Mouse (Mus musculus) G1E (cell line): ENCODE results near the gene Rac3. TPM values are rescaled to one million over a fixed set of nuclear protein-coding genes. Genes with fewer than 3 reads are reported as not detected.
"Not testable (repeated sequence)": the region's sequence is repeated elsewhere in the genome, so short reads cannot be mapped to it uniquely, and the experiment has no call there.

Experiments
- ATAC-seq: 2 replicates; pipeline ENCODE4 v1.8.0; 2016; ENCODE audit warnings: mild to moderate bottlenecking; ENCODE audit not compliant: insufficient number of reproducible peaks, poor library complexity, low FRiP score, severe bottlenecking; ENCODE audit errors: extremely low read depth
- DNase-seq: peaks from one replicate; pipeline ENCODE4 v3.0.0; 2012; ENCODE audit warnings: low spot score
- H3K27me3 ChIP-seq: 2 replicates; pipeline ENCODE4 v1.6.1; 2012; ENCODE audit warnings: mild to moderate bottlenecking, low read length, inconsistent platforms; ENCODE audit not compliant: insufficient read depth
- H3K36me3 ChIP-seq: replicated peaks from 2 replicates; pipeline ENCODE3; 2012; ENCODE audit warnings: mild to moderate bottlenecking, inconsistent platforms
- H3K4me1 ChIP-seq: 2 replicates; pipeline ENCODE4 v1.6.1; 2012; ENCODE audit warnings: low read depth, low read length, inconsistent platforms, mixed read lengths; ENCODE audit not compliant: insufficient read depth
- H3K4me3 ChIP-seq: 2 replicates; pipeline ENCODE4 v1.5.1; 2012; ENCODE audit warnings: low read depth, mild to moderate bottlenecking, inconsistent platforms, low read length, moderate library complexity, mixed read lengths
- H3K9me3 ChIP-seq: replicated peaks from 2 replicates; pipeline ENCODE4 v1.6.1; 2012; ENCODE audit warnings: inconsistent platforms
- CTCF ChIP-seq: IDR thresholded peaks from 2 replicates; pipeline ENCODE4 v1.5.1; 2012; ENCODE audit warnings: low read depth, low read length, inconsistent platforms, mixed read lengths
- GATA1 ChIP-seq: IDR thresholded peaks from 2 replicates; pipeline ENCODE4 v1.6.1; 2012; ENCODE audit warnings: borderline replicate concordance, low read length, inconsistent platforms, mixed read lengths
- GATA2 ChIP-seq: IDR thresholded peaks from 2 replicates; pipeline ENCODE4 v1.6.1; 2012; ENCODE audit warnings: low read depth, low read length, inconsistent platforms, borderline replicate concordance
- POLR2AphosphoS5 ChIP-seq: IDR thresholded peaks from 2 replicates; pipeline ENCODE4 v1.6.1; 2012; ENCODE audit warnings: low read depth, low read length, inconsistent platforms; ENCODE audit not compliant: insufficient replicate concordance
- TAL1 ChIP-seq: conservative IDR thresholded peaks from 2 replicates; pipeline ENCODE4 v1.6.1; 2012; ENCODE audit warnings: low read depth, low read length, inconsistent platforms, mixed read lengths
- polyA plus RNA-seq: library from polyadenylated mRNA; stranded (reverse); fragments of >175 nt; gene quantifications from 2 replicates; pipeline ENCODE4 v1.2.3, GENCODE M21; 2012
- total RNA-seq, 2 experiments: library from RNA; stranded (forward) in 1 of 2; stranded (reverse) in 1 of 2; fragments of 200-1000 nt in 1 of 2; fragments of >200 nt in 1 of 2; fragmentation: Nextera tagmentation in 1 of 2; gene quantifications; 2 replicates each; pipeline ENCODE4 v1.2.3; 2014 to 2017

Rac3 gene
- total and polyA plus RNA-seq, 3 experiments, result 0.66 to 2.6 (median 2.1) TPM

DNA sequence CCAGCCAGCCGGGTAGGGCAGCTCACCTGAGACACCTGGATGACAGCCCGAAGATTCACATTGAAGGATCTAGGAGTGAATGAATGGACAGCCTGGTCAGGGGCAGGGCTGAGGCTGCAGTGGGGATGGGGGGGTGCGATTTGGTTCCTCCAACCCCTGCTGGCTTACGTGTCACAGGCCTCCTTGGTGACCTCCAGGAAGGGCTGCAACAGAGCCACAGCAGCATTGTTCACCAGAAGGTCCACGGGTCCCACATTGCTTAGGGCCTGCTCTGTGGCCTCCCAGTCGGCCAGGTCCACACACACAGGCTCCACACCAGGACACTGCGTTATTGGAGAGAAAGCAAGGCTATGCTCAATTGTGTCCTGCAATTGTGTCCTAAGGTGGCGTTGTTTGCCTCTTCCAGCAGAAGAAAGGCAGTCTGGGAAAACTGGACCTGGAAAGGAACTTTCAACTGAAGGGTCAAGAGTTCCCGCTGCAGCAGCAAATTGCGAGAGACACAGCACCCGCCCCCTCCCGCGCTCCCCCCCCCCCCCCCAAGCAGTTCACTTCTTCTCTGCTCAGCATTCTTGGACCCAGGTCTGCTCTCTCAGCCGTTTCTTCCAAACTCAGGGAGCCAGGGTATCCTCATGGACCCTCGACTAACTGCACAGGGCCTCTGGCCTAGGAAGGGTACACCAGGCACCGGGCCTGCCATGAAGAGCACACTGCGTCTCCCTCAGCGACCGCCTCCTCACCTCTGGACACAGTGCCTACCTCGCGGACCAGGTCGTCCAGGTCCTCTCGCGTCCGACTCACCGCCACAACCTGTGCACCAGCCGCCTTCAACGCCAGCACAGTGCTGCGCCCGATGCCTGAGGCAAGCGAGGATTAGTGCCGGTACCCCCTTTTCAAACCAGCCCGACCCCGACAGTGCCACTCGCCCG lies 5.2 kb downstream of the Rac3 start:
- TF ChIP-seq GATA1 (no peak), POLR2AphosphoS5 (no peak), GATA2 (no peak), CTCF (no peak), TAL1 (no peak)
- Histone ChIP-seq H3K4me3 (peak overlapping the region; percentile 74), H3K4me1 (peaks cover 31% of the 10 kb centered on the region), H3K9me3 (peaks cover 2% of the 10 kb centered on the region; the same call in 1 of the 2 replicates), H3K36me3 (peaks cover 26% of the 10 kb centered on the region), H3K27me3 (peaks cover 45% of the 10 kb centered on the region)
- ATAC-seq, result no peak
- DNase-seq, result no peak

DNA sequence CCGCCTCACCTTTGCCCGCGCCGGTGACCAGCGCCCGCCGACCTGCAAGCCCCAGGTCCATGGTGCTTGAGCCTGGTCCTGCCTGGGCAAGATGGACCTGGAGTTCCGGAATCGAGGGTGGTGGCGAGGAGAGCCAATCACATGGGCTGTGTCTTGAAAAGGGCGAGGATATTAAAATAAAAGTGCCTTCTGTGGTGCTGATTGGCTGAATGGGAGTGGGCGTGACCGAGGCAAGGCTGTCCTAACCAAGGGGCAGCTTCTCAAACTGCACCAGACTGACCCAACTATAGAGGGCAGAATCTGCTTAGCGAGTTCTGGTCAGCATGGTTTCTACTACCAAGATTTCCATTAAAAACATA lies 5.9 kb downstream of the Rac3 start, which contains the start of gene Dcxr:
Gene Dcxr, minus strand, starts transcription at position 113 of the 359 bp plus-strand sequence.
- DNase-seq, result peak; percentile 99
- H3K27me3 ChIP-seq, result peaks cover 45% of the 10 kb centered on the region
- TF ChIP-seq GATA1 (no peak), POLR2AphosphoS5 (no peak), CTCF (no peak), GATA2 (no peak), TAL1 (no peak)
- peaks cover 3% of the 10 kb centered on the region; the same call in 1 of the 2 replicates for H3K9me3 ChIP-seq
- H3K36me3 ChIP-seq, result peaks cover 26% of the 10 kb centered on the region
- peak; percentile 99 for ATAC-seq
- H3K4me1 ChIP-seq, result peaks cover 25% of the 10 kb centered on the region
- H3K4me3 ChIP-seq, result peak within 1 kb of the TSS; percentile 74

DNA sequence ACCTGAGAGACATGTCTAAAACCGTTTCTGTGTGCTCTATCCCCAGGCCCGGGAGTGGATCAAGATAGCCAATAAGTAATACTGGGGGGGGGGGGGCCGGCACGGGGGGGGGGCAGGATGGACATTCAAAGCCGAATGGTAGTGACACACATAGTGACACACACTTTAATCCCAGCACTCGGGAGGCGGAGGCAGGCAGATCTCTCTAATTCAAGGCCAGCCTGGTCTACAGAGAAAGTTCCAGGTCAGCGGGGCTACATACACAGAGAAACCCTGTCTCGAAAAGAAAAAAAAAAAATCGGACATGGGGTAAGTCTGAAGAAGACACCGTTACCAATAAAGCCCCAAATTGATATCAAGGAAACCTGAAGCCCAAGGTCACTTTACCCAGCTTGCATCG lies 6.3 kb downstream of the Rac3 start:
- Histone ChIP-seq H3K4me1 (peaks cover 22% of the 10 kb centered on the region), H3K9me3 (peaks cover 3% of the 10 kb centered on the region; the same call in 1 of the 2 replicates), H3K36me3 (peaks cover 26% of the 10 kb centered on the region), H3K4me3 (no peak overlapping the region), H3K27me3 (peaks cover 45% of the 10 kb centered on the region)
- ATAC-seq (no peak), DNase-seq (no peak)
- TF ChIP-seq TAL1 (no peak), POLR2AphosphoS5 (no peak), CTCF (no peak), GATA1 (no peak), GATA2 (no peak)

DNA sequence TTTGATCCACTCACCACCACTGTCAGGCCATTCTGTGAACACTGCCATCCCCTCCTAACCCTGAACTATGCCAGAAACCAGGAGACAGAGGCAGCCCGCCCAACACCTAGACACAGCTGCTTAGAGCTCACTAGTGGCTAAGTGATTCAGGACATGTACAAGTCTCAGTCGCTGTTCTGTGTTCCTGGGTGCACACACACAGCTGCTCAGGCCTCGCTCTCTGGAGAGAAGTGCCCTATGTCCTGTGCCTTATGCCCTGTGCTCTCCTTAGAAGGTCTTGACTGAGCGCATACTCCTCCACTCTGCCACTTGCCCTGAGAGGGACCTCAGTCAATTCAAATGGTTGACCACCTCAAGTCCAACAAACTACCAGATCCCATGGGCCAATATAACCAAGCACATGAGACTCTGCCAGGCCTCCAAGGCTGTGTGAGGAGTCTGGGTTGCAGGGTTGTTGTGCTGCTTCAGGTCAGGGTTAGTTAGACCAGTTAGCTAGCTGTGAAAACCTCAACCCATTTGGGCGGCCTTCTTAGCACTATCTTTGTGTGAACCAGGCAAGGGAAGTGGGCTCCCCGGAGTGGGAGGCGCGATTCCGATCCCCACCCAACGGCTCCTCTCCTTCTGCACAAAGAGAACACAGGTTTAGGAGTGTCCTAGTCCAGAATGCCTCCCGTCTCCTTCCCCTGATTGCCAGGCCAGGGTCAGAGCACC lies 7.4 kb downstream of the Rac3 start:
- H3K36me3 ChIP-seq, result peaks cover 22% of the 10 kb centered on the region
- peaks cover 3% of the 10 kb centered on the region; the same call in 1 of the 2 replicates for H3K9me3 ChIP-seq
- H3K27me3 ChIP-seq, result peaks cover 54% of the 10 kb centered on the region
- no peak for ATAC-seq
- no peak for DNase-seq
- H3K4me1 ChIP-seq, result peaks cover 22% of the 10 kb centered on the region
- no peak overlapping the region for H3K4me3 ChIP-seq
- no peak for TF ChIP-seq GATA2
- TF ChIP-seq POLR2AphosphoS5, result no peak
- no peak for TF ChIP-seq CTCF
- no peak for TF ChIP-seq GATA1
- no peak for TF ChIP-seq TAL1

DNA sequence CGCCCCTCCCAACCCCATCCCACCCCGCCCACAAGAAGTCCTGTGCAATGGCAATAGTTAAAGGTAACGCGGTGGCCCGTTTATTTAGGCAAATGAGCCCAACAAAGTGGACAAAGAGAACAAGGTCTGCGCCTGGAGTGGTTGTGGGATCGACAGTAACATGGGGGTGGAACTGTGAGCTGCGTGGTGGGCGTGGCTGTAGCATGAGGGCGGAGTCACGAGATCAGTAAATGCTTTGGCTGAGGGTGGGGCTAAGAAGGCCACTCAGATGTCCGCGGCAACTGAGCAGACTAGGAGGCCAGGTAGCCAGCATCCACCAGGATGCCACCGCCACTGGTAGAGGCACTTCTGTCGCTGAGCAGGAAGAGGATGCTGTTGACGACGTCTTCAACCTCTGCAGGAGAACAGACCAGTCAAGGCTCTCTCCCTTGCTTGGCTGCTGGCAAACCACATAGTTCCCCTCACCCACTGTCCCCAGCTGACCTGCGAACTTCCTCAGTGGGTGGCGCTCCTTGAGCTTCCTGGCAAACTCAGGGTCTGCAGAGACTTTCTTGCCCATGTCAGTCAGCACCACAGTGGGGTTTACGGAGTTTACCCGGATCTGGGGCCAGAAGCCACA lies 8.3 kb downstream of the Rac3 start:
- Histone ChIP-seq H3K4me1 (peaks cover 22% of the 10 kb centered on the region), H3K27me3 (peaks cover 54% of the 10 kb centered on the region), H3K4me3 (peak overlapping the region; percentile 17; the same call in 1 of the 2 replicates), H3K36me3 (peaks cover 18% of the 10 kb centered on the region)
- not testable (repeated sequence) for H3K9me3 ChIP-seq, DNase-seq, ATAC-seq

DNA sequence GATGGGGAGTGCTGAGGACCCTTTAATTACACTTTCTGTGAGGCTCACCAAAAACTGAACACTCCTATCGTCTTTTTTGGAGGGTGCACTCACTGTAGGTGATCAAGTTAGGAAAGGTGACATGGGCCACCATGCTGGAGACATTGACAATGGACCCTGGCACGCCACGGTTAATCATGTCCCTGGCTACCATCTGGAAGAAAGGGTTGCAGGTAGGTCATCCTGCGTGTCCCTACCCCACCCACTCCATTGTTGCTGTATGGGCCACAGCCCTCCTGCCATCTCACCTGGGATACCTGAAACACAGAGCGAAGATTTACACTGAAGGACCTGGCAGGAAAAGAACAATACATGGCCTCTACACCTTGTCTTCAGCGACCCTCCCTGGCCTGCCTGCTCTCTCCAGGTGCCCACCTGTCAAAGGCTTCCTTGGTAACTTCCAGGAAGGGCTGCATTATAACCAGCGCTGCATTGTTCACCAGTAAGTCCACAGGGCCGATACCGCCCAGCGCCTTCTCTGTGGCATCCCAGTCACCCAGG lies 9.1 kb downstream of the Rac3 start:
- Histone ChIP-seq H3K9me3 (peaks cover 3% of the 10 kb centered on the region; the same call in 1 of the 2 replicates), H3K4me1 (peaks cover 22% of the 10 kb centered on the region), H3K36me3 (peaks cover 10% of the 10 kb centered on the region), H3K4me3 (no peak overlapping the region), H3K27me3 (peaks cover 52% of the 10 kb centered on the region)
- DNase-seq, result no peak
- TF ChIP-seq POLR2AphosphoS5 (no peak), GATA2 (no peak), TAL1 (no peak), GATA1 (no peak), CTCF (no peak)
- no peak for ATAC-seq
